Mouse (Mus musculus): ENCODE measurements around the gene Olfr474.
"Not testable (repeated sequence)": the region's sequence is repeated elsewhere in the genome, so short reads cannot be mapped to it uniquely, and the experiment has no call there.

Olfr474 gene

GRCm38 (mm10) chr7:107954343-107954742, at the start of gene Olfr474:
TSS of gene Olfr474 (plus strand) at chr7:107954643.
- no peak for DNase-seq (ENCODE audit: low spot score in 2 of 2)

GRCm38 (mm10) chr7:107930146-107930545, 24.3 kb upstream of the Olfr474 start, which contains the start of gene Olfr473:
TSS of gene Olfr473 (plus strand) at chr7:107930446.
- no peak for DNase-seq (ENCODE audit: low spot score in 2 of 2)

GRCm38 (mm10) chr7:107952539-107952938, 1.9 kb upstream of the Olfr474 start:
- not testable (repeated sequence) for DNase-seq (ENCODE audit: low spot score in 2 of 2)

GRCm38 (mm10) chr7:107964503-107964902, 10.1 kb downstream of the Olfr474 start, which contains the start of gene Olfr476:
TSS of gene Olfr476 (plus strand) at chr7:107964803.
- no peak for DNase-seq (ENCODE audit: low spot score in 2 of 2)

- no peak for DNase-seq (ENCODE audit: low spot score in 2 of 2)
Observed at GRCm38 (mm10) chr7:107986393-107986792, 31.9 kb downstream of the Olfr474 start, which contains the start of gene Olfr477. TSS of gene Olfr477 (plus strand) at chr7:107986693.
